Mouse (Mus musculus): ENCODE data around the gene Cdhr4. TPM values are rescaled to one million over a fixed set of nuclear protein-coding genes. Genes with fewer than 3 reads are reported as not detected.

The Cdhr4 gene
- total RNA-seq (2014; fragmentation: Nextera tagmentation): 3.0 TPM in 1 of 2 replicates, not detected in the other
- total RNA-seq (2017): 0.69 TPM in 1 of 2 replicates, not detected in the other

- ATAC-seq (replicated peaks; ENCODE audit: poor library complexity, severe bottlenecking): no peak
Measured at GRCm38 (mm10) chr9:107992197-107992596, at the start of gene Cdhr4. TSS of gene Cdhr4 (plus strand) at chr9:107992497.

- no peak for ATAC-seq (replicated peaks; ENCODE audit: poor library complexity, severe bottlenecking)
Measured at GRCm38 (mm10) chr9:107947241-107948194, 44.8 kb upstream of the Cdhr4 start.

GRCm38 (mm10) chr9:107949184-107949921 lies 42.9 kb upstream of the Cdhr4 start:
- ATAC-seq (replicated peaks; ENCODE audit: poor library complexity, severe bottlenecking): peak; percentile 16; the same call in 1 of the 2 replicates

GRCm38 (mm10) chr9:107949922-107950235 lies 42.4 kb upstream of the Cdhr4 start, which contains the start of gene Traip:
TSS of gene Traip (plus strand) at chr9:107950136.
- ATAC-seq (replicated peaks; ENCODE audit: poor library complexity, severe bottlenecking): peak; percentile 33; the same call in 1 of the 2 replicates

- ATAC-seq (replicated peaks; ENCODE audit: poor library complexity, severe bottlenecking): peak; percentile 81
Measured at GRCm38 (mm10) chr9:107950460-107951355, 41.6 kb upstream of the Cdhr4 start.

GRCm38 (mm10) chr9:107955613-107956289 lies 36.5 kb upstream of the Cdhr4 start:
- ATAC-seq (replicated peaks; ENCODE audit: poor library complexity, severe bottlenecking): no peak

GRCm38 (mm10) chr9:107957141-107957540 lies 35.2 kb upstream of the Cdhr4 start:
- ATAC-seq (replicated peaks; ENCODE audit: poor library complexity, severe bottlenecking): no peak

- no peak for ATAC-seq (replicated peaks; ENCODE audit: poor library complexity, severe bottlenecking)
Measured at GRCm38 (mm10) chr9:107959896-107960295, 32.4 kb upstream of the Cdhr4 start.

GRCm38 (mm10) chr9:107960928-107961327 lies 31.4 kb upstream of the Cdhr4 start:
- ATAC-seq (replicated peaks; ENCODE audit: poor library complexity, severe bottlenecking): no peak; the same call in 1 of the 2 replicates

- no peak for ATAC-seq (replicated peaks; ENCODE audit: poor library complexity, severe bottlenecking)
Measured at GRCm38 (mm10) chr9:107961351-107961762, 30.9 kb upstream of the Cdhr4 start.

GRCm38 (mm10) chr9:107961881-107962280 lies 30.4 kb upstream of the Cdhr4 start:
- peak; percentile 13; the same call in 1 of the 2 replicates for ATAC-seq (replicated peaks; ENCODE audit: poor library complexity, severe bottlenecking)

GRCm38 (mm10) chr9:107962916-107963315 lies 29.4 kb upstream of the Cdhr4 start:
- ATAC-seq (replicated peaks; ENCODE audit: poor library complexity, severe bottlenecking): no peak

- ATAC-seq (replicated peaks; ENCODE audit: poor library complexity, severe bottlenecking): peak; percentile 63
Measured at GRCm38 (mm10) chr9:107963700-107964099, 28.6 kb upstream of the Cdhr4 start.

GRCm38 (mm10) chr9:107964681-107965080 lies 27.6 kb upstream of the Cdhr4 start:
- no peak for ATAC-seq (replicated peaks; ENCODE audit: poor library complexity, severe bottlenecking)

GRCm38 (mm10) chr9:107966676-107967075 lies 25.6 kb upstream of the Cdhr4 start:
- ATAC-seq (replicated peaks; ENCODE audit: poor library complexity, severe bottlenecking): no peak

GRCm38 (mm10) chr9:107967437-107967836 lies 24.9 kb upstream of the Cdhr4 start:
- ATAC-seq (replicated peaks; ENCODE audit: poor library complexity, severe bottlenecking): no peak

- ATAC-seq (replicated peaks; ENCODE audit: poor library complexity, severe bottlenecking): no peak
Measured at GRCm38 (mm10) chr9:107968531-107968930, 23.8 kb upstream of the Cdhr4 start.

GRCm38 (mm10) chr9:107970311-107970710 lies 22.0 kb upstream of the Cdhr4 start:
- ATAC-seq (replicated peaks; ENCODE audit: poor library complexity, severe bottlenecking): no peak

Data from granulocyte monocyte progenitor cell, adult 5-6 weeks (primary cell).